Mouse (Mus musculus) B cell, adult 67 days (primary cell): ENCODE measurements around the gene Mindy1. TPM values are rescaled to one million over a fixed set of nuclear protein-coding genes. Genes with fewer than 3 reads are reported as not detected.

Experiments
- total RNA-seq, 2 experiments: library from RNA; stranded (reverse); gene quantifications; 4 replicates each; pipeline ENCODE4 v1.2.4; 2023

Gene Mindy1
- total RNA-seq, result 10 to 100 TPM; 38.4 to 39.0 TPM

DNA sequence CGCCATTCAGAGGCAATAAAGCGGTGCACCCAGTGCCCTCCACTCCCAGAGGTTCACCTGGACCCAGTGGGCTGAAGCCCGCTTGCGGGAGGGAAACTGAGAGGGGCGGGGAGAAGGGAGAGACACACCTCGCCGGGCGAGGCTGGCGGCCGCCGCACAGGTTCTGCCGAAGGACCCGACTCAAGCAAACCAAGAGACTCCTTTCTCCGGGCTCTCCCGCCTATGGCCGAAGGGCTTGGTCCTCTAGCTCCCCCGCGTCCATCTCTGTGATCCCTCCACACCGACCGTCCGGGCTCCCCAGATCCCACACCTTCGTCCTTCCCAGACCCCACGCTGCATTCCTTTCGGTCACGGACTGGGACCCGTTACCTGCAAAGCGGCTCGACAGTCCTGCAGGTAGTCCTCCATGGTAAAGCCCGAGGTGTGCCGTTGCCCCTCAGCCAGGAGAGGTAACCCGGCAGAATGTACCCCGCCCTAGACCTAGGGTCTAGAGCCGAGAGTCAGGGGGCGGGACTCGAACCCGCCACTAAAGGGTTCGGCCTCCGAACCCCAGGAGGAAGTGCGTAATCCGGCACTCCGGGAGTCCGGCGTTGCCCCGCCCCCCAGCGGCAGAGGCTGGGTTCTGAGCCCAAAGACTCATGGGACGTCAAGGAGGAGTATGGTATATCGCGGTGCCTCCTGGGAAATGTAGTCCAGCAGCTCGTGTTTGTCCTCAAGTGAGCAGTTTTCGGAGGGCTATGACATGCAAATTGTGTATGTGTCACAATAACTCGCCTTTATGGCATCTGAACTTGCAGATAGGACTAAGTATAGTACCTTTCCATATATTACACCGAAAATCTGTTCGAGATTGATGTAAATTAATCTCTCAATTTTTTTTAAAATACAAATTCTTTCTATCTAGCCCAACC lies at the start of gene Mindy1, which contains the start of gene Prune1:
TSS of gene Mindy1 (plus strand) at position 130 of the 911 bp plus-strand sequence.
TSS of gene Prune1 (minus strand) at position 861 of the 911 bp plus-strand sequence.

GRCm38 (mm10) chr3:95241498-95241897 lies 39.6 kb upstream of the Mindy1 start, which contains the start of gene Gm128:
TSS of gene Gm128 (minus strand) at chr3:95241598.

DNA sequence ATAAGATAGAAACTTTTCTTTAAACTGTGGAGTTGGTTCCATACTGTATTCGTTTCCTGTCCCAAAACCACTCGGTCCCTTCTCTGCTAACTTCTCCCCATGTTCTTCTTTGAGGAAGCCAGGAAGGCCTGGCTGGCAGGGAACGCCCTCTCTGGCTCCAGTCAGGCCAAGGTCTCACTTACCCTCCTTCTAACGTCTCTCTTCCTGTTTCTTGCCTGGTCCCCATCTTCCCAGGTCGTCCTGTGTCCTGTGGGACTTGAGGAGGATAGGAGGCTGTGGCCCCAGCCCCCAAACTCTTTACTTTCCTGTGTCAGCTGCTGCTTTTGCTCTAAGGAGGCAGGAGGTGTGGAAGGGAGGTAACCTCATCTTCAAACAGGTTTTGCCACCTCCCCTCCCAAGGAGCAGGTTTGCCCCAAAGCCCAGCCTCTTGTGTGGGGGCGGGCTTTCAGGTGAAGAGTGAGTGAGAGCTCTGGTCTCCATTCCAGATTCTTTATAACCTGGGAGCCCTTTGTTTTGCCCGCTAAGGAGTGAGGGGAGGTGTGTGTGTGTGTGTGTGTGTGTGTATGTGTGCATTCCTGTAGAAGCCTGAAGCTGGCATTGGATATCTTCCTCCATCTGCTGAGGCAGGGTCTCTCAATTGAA lies 30.2 kb upstream of the Mindy1 start, which contains the start of gene Bnipl:
TSS of gene Bnipl (minus strand) at position 411 of the 642 bp plus-strand sequence.

DNA sequence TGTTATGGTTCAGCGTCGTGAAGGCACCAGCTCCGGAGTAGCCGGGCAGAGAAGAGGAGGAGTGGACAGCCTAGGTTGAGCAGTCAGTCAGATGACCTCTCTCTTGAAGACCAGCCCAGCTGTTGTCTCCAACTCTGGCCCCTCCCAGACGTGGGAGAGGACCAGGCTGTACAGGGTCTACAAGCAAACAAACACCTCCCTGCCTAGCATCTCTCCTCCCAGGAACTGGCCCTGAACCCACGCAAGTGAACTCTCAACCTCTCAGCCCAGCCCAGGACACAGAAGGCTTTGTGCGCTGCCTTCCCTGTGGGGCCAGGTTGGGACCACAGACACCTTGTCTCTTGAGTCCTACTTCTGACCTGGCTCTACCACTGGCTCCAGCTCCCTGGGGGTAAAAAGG lies 26.0 kb downstream of the Mindy1 start, which contains the start of gene Anxa9:
TSS of gene Anxa9 (minus strand) at position 77 of the 400 bp plus-strand sequence.

GRCm38 (mm10) chr3:95314486-95315093 lies 33.4 kb downstream of the Mindy1 start, which contains the start of gene Cers2:
TSS of gene Cers2 (plus strand) at chr3:95314791.

Other genes with a start within 250 kb of the Mindy1 start
- 100 to 1,000 TPM; 116 to 124 TPM for gene Psmd4, start 238.7 kb upstream of the Mindy1 start, total RNA-seq
- gene Pip5k1a, start 174.4 kb upstream of the Mindy1 start, total RNA-seq, result 10 to 100 TPM; 38.6 to 42.9 TPM
- gene Vps72, start 170.3 kb upstream of the Mindy1 start, total RNA-seq, result 10 to 100 TPM; 65.6 to 66.7 TPM
- 1 to 10 TPM; 1.4 to 2.9 TPM for gene Tmod4, start 156.9 kb upstream of the Mindy1 start, total RNA-seq
- 10 to 100 TPM; 78.0 to 81.5 TPM for gene Scnm1, start 147.3 kb upstream of the Mindy1 start, total RNA-seq
- 10 to 100 TPM in 1 of 2 experiments, 1 to 10 TPM in 1; 9.6 to 10.1 TPM for gene Lysmd1, start 147.3 kb upstream of the Mindy1 start, total RNA-seq
- gene Tnfaip8l2, start 139.0 kb upstream of the Mindy1 start, total RNA-seq, result 10 to 100 TPM; 45.4 to 56.4 TPM
- gene Sema6c, start 120.9 kb upstream of the Mindy1 start, total RNA-seq, result 1 to 10 TPM in 1 of 2 experiments, under 1 TPM in 1; 0.41 to 1.2 TPM
- gene Gabpb2, start 63.4 kb upstream of the Mindy1 start, total RNA-seq, result 10 to 100 TPM; 89.1 to 90.6 TPM
- gene Cdc42se1, start 52.6 kb upstream of the Mindy1 start, total RNA-seq, result 100 to 1,000 TPM; 225 to 246 TPM
- gene Mllt11, start 49.2 kb upstream of the Mindy1 start, total RNA-seq, result 1 to 10 TPM; 8.9 to 9.2 TPM
- gene Gm128, start 39.7 kb upstream of the Mindy1 start, total RNA-seq, result under 1 TPM in 1 of 2 experiments, not detected in 1; 0.70 TPM
- gene Bnipl, start 30.2 kb upstream of the Mindy1 start, total RNA-seq, result not detected
- 10 to 100 TPM; 14.6 to 16.5 TPM for gene Prune1, start 731 bp downstream of the Mindy1 start, total RNA-seq
- gene Anxa9, start 25.8 kb downstream of the Mindy1 start, total RNA-seq, result 1 to 10 TPM; 1.2 to 2.8 TPM
- 100 to 1,000 TPM; 139 to 152 TPM for gene Cers2, start 33.4 kb downstream of the Mindy1 start, total RNA-seq
- gene Setdb1, start 75.9 kb downstream of the Mindy1 start, total RNA-seq, result 10 to 100 TPM; 39.0 to 43.5 TPM
- not detected for gene 4930558C23Rik, start 121.5 kb downstream of the Mindy1 start, total RNA-seq
- 10 to 100 TPM; 78.1 to 80.1 TPM for gene Arnt, start 153.0 kb downstream of the Mindy1 start, total RNA-seq
- gene Ctsk, start 217.9 kb downstream of the Mindy1 start, total RNA-seq, result 1 to 10 TPM; 1.5 to 3.3 TPM
- gene Ctss, start 245.4 kb downstream of the Mindy1 start, total RNA-seq, result 100 to 1,000 TPM; 462 to 506 TPM